Mouse (Mus musculus): ENCODE measurements at regions not wholly inside any gene's neighbourhood (a gene's known extent, or its start where the extent isn't known, plus 50 kb on each side); places are given as distances from the start of the nearest gene placed in this dataset.

DNA sequence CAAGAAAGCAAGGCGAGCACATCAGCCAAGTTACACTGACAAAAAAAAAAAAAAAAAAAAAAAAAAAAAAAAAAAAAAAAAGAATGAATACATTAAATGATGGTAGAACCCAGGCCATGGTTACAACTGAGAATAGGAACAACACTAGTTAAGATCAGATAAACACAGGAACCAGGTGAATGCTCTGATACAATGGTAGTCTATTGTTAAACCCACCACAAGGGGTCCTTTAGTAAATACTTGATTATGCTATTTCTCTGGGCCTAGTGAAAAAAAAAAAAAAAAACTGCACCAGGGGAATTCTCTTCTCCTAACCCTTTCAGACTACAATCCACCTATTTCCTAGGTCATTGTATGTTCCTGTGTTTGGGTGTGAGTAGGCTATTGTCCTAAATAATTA lies 2289.7 kb downstream of the Cntnap5b start:
- no peaks in the 10 kb centered on the region for H3K4me1 ChIP-seq (ENCODE audit: insufficient read depth, low read length)
- no peaks in the 10 kb centered on the region for H3K9me3 ChIP-seq (ENCODE audit: low read length)
- no peak for TF ChIP-seq CTCF (IDR thresholded peaks at IDR 0.05)
- no peaks in the 10 kb centered on the region for H3K27me3 ChIP-seq (ENCODE audit: insufficient read depth, low read length)
- DNase-seq (ENCODE audit: low spot score), result no peak
- no peaks in the 10 kb centered on the region for H3K36me3 ChIP-seq (ENCODE audit: insufficient read depth, low read length)
- no peak overlapping the region for H3K4me2 ChIP-seq (ENCODE audit: low read depth, low read length, poor library complexity, severe bottlenecking)
- H3K9ac ChIP-seq (replicated peaks; ENCODE audit: low read length, poor library complexity, severe bottlenecking), result no peak overlapping the region
- 78% methylated on average over 1 of the region's 1 CpGs for WGBS
- ATAC-seq (ENCODE audit: low FRiP score), result no peak
- H3K27ac ChIP-seq (ENCODE audit: low read depth, low read length), result no peak overlapping the region
- no peak overlapping the region for H3K4me3 ChIP-seq (ENCODE audit: low read depth, low read length)

- WGBS, result 79% methylated on average over 2 of the region's 2 CpGs
- ATAC-seq (ENCODE audit: low FRiP score), result no peak
- no peak overlapping the region for H3K4me3 ChIP-seq (ENCODE audit: low read depth, low read length)
- no peak for TF ChIP-seq CTCF (IDR thresholded peaks at IDR 0.05)
- H3K27ac ChIP-seq (ENCODE audit: low read depth, low read length), result no peak overlapping the region
- no peak overlapping the region for H3K4me2 ChIP-seq (ENCODE audit: low read depth, low read length, poor library complexity, severe bottlenecking)
- H3K9me3 ChIP-seq (ENCODE audit: low read length), result no peaks in the 10 kb centered on the region
- H3K36me3 ChIP-seq (ENCODE audit: insufficient read depth, low read length), result no peaks in the 10 kb centered on the region
- H3K4me1 ChIP-seq (ENCODE audit: insufficient read depth, low read length), result no peaks in the 10 kb centered on the region
- H3K9ac ChIP-seq (replicated peaks; ENCODE audit: low read length, poor library complexity, severe bottlenecking), result no peak overlapping the region
- no peaks in the 10 kb centered on the region for H3K27me3 ChIP-seq (ENCODE audit: insufficient read depth, low read length)
- no peak for DNase-seq (ENCODE audit: low spot score)
Observed at GRCm38 (mm10) chr1:102105658-102106057, 2333.1 kb downstream of the Cntnap5b start.

DNA sequence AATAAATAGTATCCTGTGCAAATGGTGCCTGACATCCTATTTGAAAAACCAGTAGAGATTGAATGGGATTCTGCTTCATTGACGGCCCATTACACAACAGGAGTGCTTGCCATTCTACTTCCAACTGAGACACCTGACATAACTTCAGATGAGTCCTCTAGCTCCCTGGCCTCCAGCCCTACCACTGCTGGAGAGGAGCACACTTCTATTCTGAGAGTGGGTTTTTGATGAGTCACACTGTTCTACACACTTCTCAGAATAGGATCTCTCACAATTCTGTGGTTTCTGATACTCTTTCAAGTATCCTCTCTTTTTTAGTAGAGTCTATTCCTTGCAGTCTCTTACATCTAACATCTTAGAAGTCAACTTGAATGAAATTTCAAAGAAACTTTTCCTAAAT lies 2366.5 kb downstream of the Cntnap5b start:
- 81% methylated on average over 1 of the region's 1 CpGs for WGBS
- Histone ChIP-seq H3K36me3 (ENCODE audit: insufficient read depth, low read length) (no peaks in the 10 kb centered on the region), H3K27ac (ENCODE audit: low read depth, low read length) (no peak overlapping the region), H3K4me2 (ENCODE audit: low read depth, low read length, poor library complexity, severe bottlenecking) (no peak overlapping the region), H3K9me3 (ENCODE audit: low read length) (no peaks in the 10 kb centered on the region), H3K4me3 (ENCODE audit: low read depth, low read length) (no peak overlapping the region), H3K27me3 (ENCODE audit: insufficient read depth, low read length) (no peaks in the 10 kb centered on the region), H3K4me1 (ENCODE audit: insufficient read depth, low read length) (no peaks in the 10 kb centered on the region), H3K9ac (replicated peaks; ENCODE audit: low read length, poor library complexity, severe bottlenecking) (no peak overlapping the region)
- TF ChIP-seq CTCF (IDR thresholded peaks at IDR 0.05), result no peak
- ATAC-seq (ENCODE audit: low FRiP score) (no peak), DNase-seq (ENCODE audit: low spot score) (no peak)

DNA sequence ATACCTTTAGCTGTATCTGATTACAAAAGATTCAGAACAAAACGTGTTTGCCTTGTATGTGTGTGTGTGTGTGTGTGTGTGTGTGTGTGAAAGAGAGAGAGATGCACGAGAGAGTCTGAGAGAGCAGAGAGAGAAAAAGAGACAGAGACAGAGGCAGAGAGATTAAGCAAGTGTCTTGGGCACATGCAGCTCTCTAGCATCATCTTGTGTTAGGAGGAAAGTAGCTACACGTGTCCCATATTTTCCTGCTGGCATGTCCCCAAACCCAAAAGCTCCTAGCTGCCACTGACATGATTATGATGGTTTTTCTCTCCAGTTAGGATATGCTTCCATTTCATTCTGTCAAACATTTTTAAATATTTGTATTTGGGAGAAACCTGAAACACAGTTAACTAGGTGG lies 2373.8 kb downstream of the Cntnap5b start:
- Histone ChIP-seq H3K4me1 (ENCODE audit: insufficient read depth, low read length) (no peaks in the 10 kb centered on the region), H3K27ac (ENCODE audit: low read depth, low read length) (no peak overlapping the region), H3K9me3 (ENCODE audit: low read length) (no peaks in the 10 kb centered on the region), H3K4me3 (ENCODE audit: low read depth, low read length) (no peak overlapping the region), H3K27me3 (ENCODE audit: insufficient read depth, low read length) (no peaks in the 10 kb centered on the region), H3K4me2 (ENCODE audit: low read depth, low read length, poor library complexity, severe bottlenecking) (no peak overlapping the region), H3K36me3 (ENCODE audit: insufficient read depth, low read length) (no peaks in the 10 kb centered on the region), H3K9ac (replicated peaks; ENCODE audit: low read length, poor library complexity, severe bottlenecking) (no peak overlapping the region)
- ATAC-seq (ENCODE audit: low FRiP score) (no peak), DNase-seq (ENCODE audit: low spot score) (peak; percentile 49)
- 60% methylated on average over 3 of the region's 3 CpGs for WGBS
- peak; percentile 70 for TF ChIP-seq CTCF (IDR thresholded peaks at IDR 0.05)

GRCm38 (mm10) chr1:102166649-102167048 lies 2394.1 kb downstream of the Cntnap5b start:
- WGBS, result 89% methylated on average over 1 of the region's 1 CpGs
- no peaks in the 10 kb centered on the region for H3K4me1 ChIP-seq (ENCODE audit: insufficient read depth, low read length)
- no peaks in the 10 kb centered on the region for H3K9me3 ChIP-seq (ENCODE audit: low read length)
- H3K4me3 ChIP-seq (ENCODE audit: low read depth, low read length), result no peak overlapping the region
- ATAC-seq (ENCODE audit: low FRiP score) (no peak), DNase-seq (ENCODE audit: low spot score) (peak; percentile 17)
- no peak overlapping the region for H3K9ac ChIP-seq (replicated peaks; ENCODE audit: low read length, poor library complexity, severe bottlenecking)
- H3K4me2 ChIP-seq (ENCODE audit: low read depth, low read length, poor library complexity, severe bottlenecking), result no peak overlapping the region
- H3K27me3 ChIP-seq (ENCODE audit: insufficient read depth, low read length), result no peaks in the 10 kb centered on the region
- TF ChIP-seq CTCF (IDR thresholded peaks at IDR 0.05), result no peak
- H3K27ac ChIP-seq (ENCODE audit: low read depth, low read length), result no peak overlapping the region
- H3K36me3 ChIP-seq (ENCODE audit: insufficient read depth, low read length), result no peaks in the 10 kb centered on the region

- no peaks in the 10 kb centered on the region for H3K27me3 ChIP-seq (ENCODE audit: insufficient read depth, low read length)
- no peak overlapping the region for H3K4me2 ChIP-seq (ENCODE audit: low read depth, low read length, poor library complexity, severe bottlenecking)
- no peak for ATAC-seq (ENCODE audit: low FRiP score)
- H3K4me1 ChIP-seq (ENCODE audit: insufficient read depth, low read length), result no peaks in the 10 kb centered on the region
- 19% methylated on average over 3 of the region's 3 CpGs for WGBS
- H3K4me3 ChIP-seq (ENCODE audit: low read depth, low read length), result no peak overlapping the region
- H3K9ac ChIP-seq (replicated peaks; ENCODE audit: low read length, poor library complexity, severe bottlenecking), result no peak overlapping the region
- no peak overlapping the region for H3K27ac ChIP-seq (ENCODE audit: low read depth, low read length)
- H3K36me3 ChIP-seq (ENCODE audit: insufficient read depth, low read length), result no peaks in the 10 kb centered on the region
- no peaks in the 10 kb centered on the region for H3K9me3 ChIP-seq (ENCODE audit: low read length)
- no peak for TF ChIP-seq CTCF (IDR thresholded peaks at IDR 0.05)
- DNase-seq (ENCODE audit: low spot score), result no peak
Observed at GRCm38 (mm10) chr1:102170566-102171286, 2398.2 kb downstream of the Cntnap5b start.

Measured in midbrain, postnatal 0 days (tissue).